ENCODE assay signal across 20 mouse cellular contexts in genomic region chr1:127169516-127169915, GRCm38 (mm10). TPM values are rescaled to one million over a fixed set of nuclear protein-coding genes. Genes with fewer than 3 reads are reported as not detected.
A peak's percentile ranks its signal among the peaks of the same experiment; 100 is the strongest.
DNase-seq lines count a peak whose midpoint lies in the region; ATAC-seq and TF ChIP-seq lines count a peak whose summit lies in the region.
"Had no signal": no experiment of that assay in that cellular context is flagged by ENCODE, and none has a peak within 500 bp of the region (broad histone marks: within the 10 kb centered on the region; RNA-seq: fewer than 3 reads in every experiment).

No protein-coding gene starts in this region.

- DNase-seq in cerebellum, postnatal 14 days, result peak; percentile 2 to 22
- no peak for DNase-seq in cerebellum, adult 2 months
- no peak for DNase-seq in frontal cortex, postnatal 14 days (ENCODE audit: low spot score in 2 of 2)
- DNase-seq in brain, adult 2 months (ENCODE audit: low read depth, low spot score), result peak; percentile 31
- peak; percentile 71 for DNase-seq in forebrain, postnatal 0 days
- no peak for DNase-seq in yolk sac, embryonic 10.5 days (ENCODE audit: low spot score)
- DNase-seq: adrenal gland, postnatal 10 days; cerebellum, adult 18-20 months; cerebellum, postnatal 36 days; gastrocnemius, adult 2 months; heart, adult 2 months; heart, postnatal 14 days; kidney, adult 18-20 months had no signal

- no peak overlapping the region for H3K4me3 ChIP-seq in cerebellum, adult 2 months (replicated peaks; ENCODE audit: insufficient read depth, low read depth, low read length)
- H3K4me3 ChIP-seq in forebrain, postnatal 0 days (ENCODE audit: low read depth, low read length), result no peak overlapping the region
- H3K4me3 ChIP-seq: embryonic facial prominence, embryonic 13.5 days; gastrocnemius, adult 2 months; heart, adult 2 months; heart, embryonic 15.5 days; hindbrain, embryonic 10.5 days; intestine, embryonic 15.5 days had no signal

- ATAC-seq in frontal cortex, adult (ENCODE audit: low TSS enrichment), result peak; percentile 30
- peak; percentile 73 for ATAC-seq in forebrain, postnatal 0 days
- ATAC-seq: intestine, embryonic 15.5 days had no signal

- H3K36me3 ChIP-seq in forebrain, postnatal 0 days (ENCODE audit: insufficient read depth), result no peaks in the 10 kb centered on the region
- H3K36me3 ChIP-seq: embryonic facial prominence, embryonic 13.5 days; heart, embryonic 15.5 days; hindbrain, embryonic 10.5 days; intestine, embryonic 15.5 days had no signal

- no peak overlapping the region for H3K4me2 ChIP-seq in forebrain, postnatal 0 days (ENCODE audit: low read depth)
- H3K4me2 ChIP-seq: embryonic facial prominence, embryonic 13.5 days; heart, embryonic 11.5 days; heart, embryonic 15.5 days; hindbrain, embryonic 14.5 days; intestine, embryonic 15.5 days had no signal

- no peak for TF ChIP-seq CTCF in cerebellum, adult 2 months (IDR thresholded peaks at IDR 0.05; ENCODE audit: borderline replicate concordance, insufficient read depth, low read depth, low read length)
- TF ChIP-seq CTCF in forebrain, postnatal 0 days (IDR thresholded peaks at IDR 0.05; ENCODE audit: low read depth), result no peak

- 32% methylated on average over 8 of the region's 8 CpGs for WGBS in cerebellum, adult 2 months
- 56% methylated on average over 8 of the region's 8 CpGs for WGBS in forebrain, postnatal 0 days

- TF ChIP-seq POLR2A in cerebellum, adult 2 months (IDR thresholded peaks at IDR 0.05; ENCODE audit: borderline replicate concordance, insufficient read depth, low read length), result no peak

- H3K9ac ChIP-seq in forebrain, postnatal 0 days, result no peak overlapping the region
- H3K9ac ChIP-seq: embryonic facial prominence, embryonic 13.5 days; heart, embryonic 15.5 days; hindbrain, embryonic 14.5 days; intestine, embryonic 15.5 days had no signal

- H3K27ac ChIP-seq in cerebellum, adult 2 months (ENCODE audit: insufficient read depth, low read length), result no peak overlapping the region
- no peak overlapping the region for H3K27ac ChIP-seq in forebrain, postnatal 0 days (ENCODE audit: low read depth, low read length)
- H3K27ac ChIP-seq: embryonic facial prominence, embryonic 13.5 days; gastrocnemius, adult 2 months; heart, adult 2 months; heart, embryonic 15.5 days; hindbrain, embryonic 10.5 days; hindbrain, embryonic 14.5 days; intestine, embryonic 15.5 days had no signal

- no peaks in the 10 kb centered on the region for H3K27me3 ChIP-seq in cerebellum, adult 2 months (ENCODE audit: control insufficient read depth, insufficient read depth, low read length)
- no peaks in the 10 kb centered on the region for H3K27me3 ChIP-seq in forebrain, postnatal 0 days (ENCODE audit: insufficient read depth, low read length)
- H3K27me3 ChIP-seq: embryonic facial prominence, embryonic 13.5 days; heart, embryonic 15.5 days; intestine, embryonic 15.5 days had no signal

- no peaks in the 10 kb centered on the region for H3K4me1 ChIP-seq in cerebellum, adult 2 months (ENCODE audit: control insufficient read depth, insufficient read depth, low read length)
- 0 out of 2 replicates have a peak, but pooled peaks cover 3% of the 10 kb centered on the region for H3K4me1 ChIP-seq in forebrain, postnatal 0 days (ENCODE audit: insufficient read depth)
- H3K4me1 ChIP-seq: intestine, embryonic 15.5 days had no signal

- H3K9me3 ChIP-seq in forebrain, postnatal 0 days (ENCODE audit: low read length), result no peaks in the 10 kb centered on the region
- H3K9me3 ChIP-seq: embryonic facial prominence, embryonic 13.5 days; heart, embryonic 15.5 days; hindbrain, embryonic 10.5 days; intestine, embryonic 15.5 days had no signal

RNA-seq across cellular contexts. Expression of gene Mgat5, which starts 35.3 kb away (rescaled TPM):
- polyA plus RNA-seq in cerebellum, adult 2 months (2012; rRNA removed), result 30.5 and 31.0 TPM in 2 replicates
- 30.4 and 42.9 TPM in 2 replicates for total RNA-seq in forebrain, postnatal 0 days (2014; rRNA removed)
- polyA plus RNA-seq in forebrain, postnatal 0 days (2015; fragmentation: Nextera tagmentation; extraction: Ambion mirVana), result 5.4 and 9.3 TPM in 2 replicates

Comparison
In these comparisons a context has a peak if more than half of its experiments do, and no peak if none do; other contexts are left out.
1. DNase-seq: peak in cerebellum, postnatal 14 days (2 of 2), brain, adult 2 months (single experiment) and forebrain, postnatal 0 days (single experiment); none in cerebellum, adult 2 months (0 of 2), frontal cortex, postnatal 14 days (0 of 2) and yolk sac, embryonic 10.5 days (single experiment).